Mouse (Mus musculus) MN1 (cell line): ENCODE results near the gene Maff.

Source experiments
- DNase-seq: peaks from one replicate; pipeline ENCODE4 v3.0.0-alpha.2; 2016; ENCODE audit warnings: low spot score

Maff gene

DNA sequence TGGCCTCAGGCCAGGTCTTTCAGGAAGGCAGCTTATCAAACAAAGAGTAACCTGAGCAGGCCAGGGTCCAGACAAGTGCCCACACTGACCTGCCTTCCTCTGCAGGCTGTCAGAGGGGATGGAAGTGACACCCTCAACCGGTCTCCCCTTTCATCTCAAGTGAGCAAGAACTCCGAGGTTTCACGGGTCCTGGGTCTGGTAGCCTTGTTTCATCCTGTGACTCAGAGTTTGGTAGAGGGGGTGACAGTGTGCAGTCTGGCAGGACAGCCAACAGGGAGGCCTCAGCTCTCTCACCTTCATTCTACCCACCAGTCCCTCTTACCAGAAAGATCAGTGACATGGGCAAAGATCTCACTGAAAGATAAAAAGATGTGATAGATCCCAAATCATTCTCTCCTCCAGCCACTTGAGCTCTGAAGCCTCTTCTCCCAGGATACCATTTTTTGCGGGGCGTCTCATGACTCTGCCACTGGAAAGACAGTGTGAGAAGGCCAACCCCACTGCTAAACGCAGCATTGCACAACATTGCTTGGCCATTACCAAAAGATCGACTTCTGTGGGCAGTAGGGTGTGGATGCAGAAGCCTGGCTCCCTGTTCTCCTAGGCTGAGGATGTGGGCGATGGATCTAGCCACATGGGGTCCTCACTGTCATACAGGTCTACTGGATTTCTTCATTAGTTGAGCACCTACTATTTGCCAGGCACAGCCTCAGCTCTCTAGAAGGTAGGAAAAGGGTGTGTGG, at the start of gene Maff:
TSS of gene Maff (plus strand) at position 571 of the 743 bp plus-strand sequence.
- peak; percentile 26 for DNase-seq

DNA sequence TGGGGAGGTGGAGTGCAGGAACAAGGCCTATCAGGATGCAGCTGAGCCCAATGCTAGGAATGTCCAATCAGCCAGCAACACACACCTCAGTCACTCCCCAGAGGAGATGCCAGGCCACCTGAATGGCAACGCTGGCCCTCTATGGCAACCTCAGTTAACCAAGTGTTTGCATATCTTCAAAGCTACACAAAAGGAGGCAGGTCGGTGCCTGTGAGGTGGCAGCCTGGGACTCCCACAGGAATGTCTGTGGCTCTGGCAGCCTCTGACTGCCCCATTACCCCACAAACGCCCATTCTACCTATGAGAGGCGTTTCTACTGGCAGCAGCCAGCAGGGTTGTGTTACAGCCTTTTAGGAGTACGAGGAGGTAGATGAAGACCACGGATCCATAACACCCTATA, 47.9 kb upstream of the Maff start:
- no peak for DNase-seq

DNA sequence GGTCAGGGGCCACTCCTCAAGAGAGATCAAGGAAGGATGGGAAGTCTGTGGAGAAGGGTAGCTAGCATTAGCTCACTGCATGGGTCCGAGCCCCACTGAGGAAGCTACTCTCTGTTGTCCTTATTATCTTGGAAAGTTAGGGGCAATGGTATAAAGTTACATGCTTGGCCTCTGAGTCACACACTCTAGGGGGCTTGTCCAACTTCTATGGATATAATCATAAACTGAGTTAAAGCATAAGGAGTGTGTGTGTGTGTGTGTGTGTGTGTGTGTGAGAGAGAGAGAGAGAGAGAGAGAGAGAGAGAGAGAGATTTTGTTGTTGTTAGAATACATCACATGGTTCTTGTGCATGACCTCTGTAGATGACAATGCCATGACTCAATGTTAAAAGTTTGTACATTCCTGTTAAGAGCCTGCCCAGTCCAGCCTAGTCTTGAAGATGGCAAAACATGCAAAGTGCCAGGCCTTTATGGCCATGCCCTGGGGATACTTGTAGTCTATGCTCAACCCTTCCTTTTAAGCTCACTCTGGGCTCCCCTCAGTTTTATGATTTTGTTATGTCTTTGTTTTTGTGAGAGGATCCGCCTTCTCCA, 46.8 kb upstream of the Maff start:
- DNase-seq, result no peak

DNA sequence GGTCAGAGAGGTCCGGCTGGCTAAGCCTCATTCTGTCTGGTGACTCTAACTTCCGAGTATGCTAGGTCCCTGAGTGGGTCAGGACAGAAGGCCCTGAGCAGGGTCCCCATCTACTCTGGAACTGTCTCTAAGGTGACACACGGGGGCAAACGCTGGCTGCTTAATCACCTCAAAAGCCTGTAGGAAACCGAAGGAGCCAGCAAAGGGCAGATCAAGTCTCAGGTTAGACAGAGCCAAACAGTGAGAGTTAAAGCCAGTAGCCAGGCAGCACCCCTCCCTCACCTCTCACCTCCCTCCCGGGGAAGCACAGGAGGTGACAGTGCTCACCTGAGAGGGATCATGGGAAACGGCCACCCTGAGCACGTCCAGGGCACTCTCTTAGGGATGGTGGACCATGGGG, 42.7 kb upstream of the Maff start:
- no peak for DNase-seq

DNA sequence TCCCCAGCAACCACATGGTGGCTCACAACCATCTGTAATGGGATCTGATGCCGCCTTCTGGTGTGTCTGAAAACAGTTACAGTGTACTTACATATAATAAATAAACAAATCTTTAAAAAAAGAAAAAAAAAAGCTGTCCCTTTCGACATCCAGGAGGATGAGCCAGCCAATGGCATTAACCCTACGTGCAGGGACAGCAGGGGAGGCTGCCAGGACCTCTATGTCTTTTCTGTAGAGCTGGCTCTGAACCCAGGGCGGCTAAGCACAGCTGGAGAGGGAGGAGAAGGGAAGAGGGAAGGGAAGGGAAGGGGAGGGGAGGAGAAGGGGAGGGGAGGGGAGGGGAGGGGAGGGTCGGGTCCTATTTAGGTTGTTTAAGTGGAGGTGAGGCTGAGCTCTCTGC, 41.6 kb upstream of the Maff start:
- DNase-seq, result no peak

DNA sequence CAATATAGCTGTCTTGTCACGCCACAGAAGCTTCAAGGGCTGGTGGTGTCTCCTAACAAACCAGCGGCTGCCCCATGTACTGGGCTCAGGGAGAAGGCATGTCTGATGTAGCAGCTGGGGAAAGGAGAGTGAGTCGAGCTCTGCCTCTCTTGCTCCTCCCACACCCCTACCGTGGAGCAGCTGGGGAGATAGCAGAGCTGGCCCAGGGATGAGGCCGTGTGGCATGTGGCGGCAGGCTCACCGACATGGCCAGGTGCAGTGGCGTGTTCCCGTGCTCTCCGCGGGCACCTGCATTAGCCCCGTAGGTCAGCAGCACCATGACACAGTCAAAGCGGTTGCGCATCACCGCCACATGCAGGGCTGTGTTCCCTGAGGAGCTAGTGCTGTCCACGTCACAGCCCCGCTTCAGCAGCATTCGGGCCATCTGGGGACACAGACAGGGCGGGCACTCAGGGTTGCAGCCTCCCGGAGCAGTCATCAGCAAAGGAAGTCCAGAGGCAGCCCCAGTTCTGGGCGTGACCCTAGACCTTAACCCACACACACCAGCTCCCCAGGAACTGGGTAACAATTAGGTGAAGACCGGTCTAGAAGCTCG, 40.3 kb upstream of the Maff start:
- DNase-seq, result no peak

DNA sequence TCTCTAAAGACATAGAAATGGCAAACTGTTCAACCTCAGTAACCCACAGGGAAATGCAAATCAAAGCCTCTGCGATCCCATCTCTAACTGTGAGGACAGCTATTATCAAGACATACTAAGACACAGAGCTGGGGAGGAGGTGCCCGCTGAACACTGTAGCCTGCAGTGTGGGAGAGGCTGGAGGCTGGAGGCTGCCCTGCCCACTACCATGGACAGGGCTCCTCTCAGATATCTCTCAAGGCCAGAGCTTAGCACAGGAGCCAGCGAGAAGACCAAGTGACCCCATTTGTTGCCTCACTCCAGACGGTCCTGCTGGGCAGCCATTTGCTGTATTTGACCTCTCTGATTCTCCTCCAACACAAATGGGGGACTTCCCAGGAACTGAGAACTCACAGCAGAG, 38.6 kb upstream of the Maff start:
- DNase-seq, result no peak

DNA sequence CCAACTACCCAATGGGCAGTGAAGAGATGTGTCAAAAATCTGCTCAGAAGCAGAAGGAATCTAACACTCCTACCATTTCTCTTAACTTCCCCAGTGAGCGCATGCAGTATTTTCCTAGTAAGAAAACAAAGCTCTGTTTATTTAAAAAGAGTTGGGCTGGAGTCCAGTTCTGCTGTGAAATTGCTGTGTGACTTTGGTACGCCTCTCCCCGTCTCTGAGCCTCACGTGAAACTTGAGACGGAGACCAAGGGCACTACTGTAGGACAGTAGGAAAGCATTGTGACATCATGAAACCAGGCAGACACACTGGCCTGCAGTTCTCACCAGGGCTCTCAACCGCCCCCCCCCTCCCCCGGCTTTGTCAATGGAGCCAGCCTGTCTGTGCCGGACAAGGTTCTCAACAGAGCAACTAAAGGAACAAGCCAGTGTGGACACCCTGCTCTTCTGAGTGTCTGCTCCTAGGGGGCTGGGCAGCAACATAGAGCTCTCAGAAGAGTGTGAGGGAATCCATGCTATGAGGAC, 32.5 kb upstream of the Maff start:
- DNase-seq, result no peak

DNA sequence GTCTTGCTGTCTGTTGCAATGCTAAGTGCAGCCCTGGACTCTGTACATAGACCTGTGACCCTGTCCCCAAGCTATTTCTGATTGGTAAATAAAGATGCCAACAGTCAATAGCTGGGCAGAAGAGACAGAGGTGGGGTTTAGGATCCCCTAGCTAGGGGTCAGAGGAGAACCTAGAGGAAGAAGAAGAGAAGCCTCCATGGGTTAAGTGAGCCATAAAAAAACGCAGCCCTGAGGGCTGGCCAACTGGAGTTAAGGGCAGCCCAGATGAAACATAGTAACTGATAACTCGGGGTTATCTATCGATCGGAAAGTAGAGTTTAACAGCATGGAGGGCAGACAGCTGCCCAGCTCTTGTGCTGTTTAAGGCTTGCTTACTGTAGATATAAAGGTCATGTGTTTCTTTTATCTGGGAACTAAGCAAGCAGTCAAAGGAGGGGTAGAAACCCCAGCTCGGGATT, 24.7 kb upstream of the Maff start:
- DNase-seq, result no peak

DNA sequence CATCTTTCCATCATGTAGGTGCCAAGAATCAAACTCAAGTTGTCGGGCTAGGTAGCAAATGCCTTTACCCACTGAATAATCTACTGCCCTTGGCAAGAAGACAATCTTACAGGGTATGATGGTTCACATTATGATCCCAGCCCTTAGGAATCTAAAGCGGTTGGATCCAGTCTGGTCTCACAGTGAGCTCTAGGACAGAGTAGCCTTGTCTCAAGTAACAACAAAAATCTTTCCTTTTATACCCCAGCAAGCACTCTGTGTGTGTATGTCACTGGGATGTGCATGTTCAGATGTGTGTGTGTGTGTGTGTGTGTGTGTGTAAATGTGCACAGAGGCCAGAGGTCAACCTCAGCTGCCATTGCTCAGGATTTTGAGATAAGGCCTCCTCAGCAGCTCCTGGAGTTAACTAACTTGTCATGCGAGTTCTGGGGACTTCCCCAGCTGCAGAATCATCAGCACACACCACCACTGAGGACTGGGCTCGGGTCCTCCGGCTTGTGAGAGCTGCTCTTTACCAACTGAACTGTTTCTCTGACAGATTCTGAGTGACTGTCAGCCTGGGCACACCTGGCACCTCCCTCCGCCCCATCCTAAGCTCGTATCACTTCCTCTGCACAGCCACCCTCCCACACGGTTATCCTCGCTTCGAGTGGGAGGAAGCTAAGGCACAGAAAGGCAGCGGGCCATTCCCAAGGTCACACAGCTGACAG, 24.0 kb upstream of the Maff start:
- no peak for DNase-seq

DNA sequence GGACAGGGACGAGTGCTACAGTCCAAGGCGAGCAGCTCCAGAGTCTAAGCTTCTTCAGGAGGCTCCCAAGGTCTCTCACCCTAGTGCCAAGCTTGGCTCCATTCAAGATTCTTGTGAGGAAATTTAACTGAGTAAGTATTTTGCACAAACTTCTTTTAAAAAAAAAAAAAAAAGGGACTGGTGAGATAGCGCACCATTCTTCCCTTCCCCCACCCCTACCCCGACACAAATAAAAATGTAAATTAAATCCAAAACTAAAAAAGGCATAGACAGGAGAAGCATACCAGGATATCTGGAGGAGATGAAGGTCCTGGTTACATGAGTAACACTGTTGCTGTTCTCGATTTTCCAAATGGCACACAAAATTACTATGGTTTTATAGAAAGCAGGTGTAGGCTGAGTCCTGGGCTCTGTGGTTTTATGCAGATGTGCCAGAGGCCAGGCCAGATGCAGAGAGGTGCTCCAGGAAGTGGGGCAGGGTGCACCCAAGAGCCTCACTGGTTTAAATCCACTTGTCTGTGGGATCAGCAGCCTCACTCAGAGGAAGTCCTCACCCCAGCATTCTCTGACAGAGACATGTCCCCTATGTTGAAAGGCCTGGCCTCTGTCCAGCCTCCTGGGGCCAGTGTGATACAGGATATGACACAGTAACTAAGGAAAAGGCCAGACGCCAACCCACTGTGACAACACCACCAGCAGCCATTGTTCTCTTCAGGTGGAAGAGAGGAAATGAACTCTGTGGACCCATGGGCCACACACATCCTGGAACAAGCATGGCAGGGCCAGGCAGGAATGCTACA, 23.2 kb upstream of the Maff start:
- no peak for DNase-seq

DNA sequence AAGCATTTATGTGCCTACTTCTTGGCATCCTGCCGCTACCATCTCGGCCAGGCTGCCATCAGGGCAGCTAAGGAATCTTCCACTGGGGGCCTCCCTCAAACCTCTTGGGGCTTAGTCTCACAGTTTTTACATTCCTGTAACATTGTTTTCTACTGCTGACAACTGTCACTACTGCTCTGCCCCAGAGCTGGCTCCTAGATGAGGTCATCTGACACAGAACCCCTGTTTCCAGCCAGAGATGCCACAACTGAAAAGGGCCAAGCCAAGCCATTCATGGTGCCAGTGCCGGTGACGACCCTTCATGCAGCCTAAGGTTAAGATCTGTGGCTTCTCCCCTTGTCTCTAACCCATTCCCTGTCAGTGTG, 22.6 kb upstream of the Maff start:
- DNase-seq, result no peak

DNA sequence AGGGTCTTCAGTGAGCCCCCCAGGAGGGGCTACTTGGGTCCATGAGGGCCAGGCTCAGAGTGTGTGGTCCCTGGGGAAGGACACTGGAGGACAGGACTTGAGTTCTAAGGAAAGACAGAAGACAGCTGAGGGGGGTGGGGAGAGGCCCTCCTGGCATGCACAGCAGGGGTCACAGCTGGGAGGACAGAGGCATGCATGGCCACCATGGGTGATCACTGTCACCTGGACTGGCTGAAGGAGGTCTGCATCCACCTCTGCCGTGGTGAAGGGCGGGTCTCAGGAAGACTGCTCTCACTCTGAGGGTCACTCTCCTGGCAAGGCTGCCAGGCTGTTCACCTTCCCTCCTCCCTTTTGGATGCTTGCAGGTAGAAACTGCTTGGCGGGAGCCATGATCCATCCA, 22.0 kb upstream of the Maff start:
- no peak for DNase-seq

DNA sequence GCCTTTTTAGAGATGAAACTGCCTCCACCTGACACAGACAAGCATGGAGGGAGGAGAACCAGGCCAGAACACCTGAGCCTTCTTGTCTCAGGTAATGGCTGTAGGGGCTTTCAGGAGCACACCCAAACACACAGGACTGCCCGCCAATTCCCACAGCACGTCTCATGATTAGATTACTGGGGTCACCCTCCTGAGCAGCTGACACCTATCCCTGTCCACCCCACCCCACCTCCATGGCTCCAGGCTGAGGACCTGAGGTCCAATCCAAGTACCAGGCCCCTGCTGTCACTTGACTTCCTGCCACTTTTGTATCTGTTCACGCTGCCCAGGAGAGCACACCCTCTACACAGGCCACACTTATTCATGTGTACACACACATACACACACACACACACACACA, 20.7 kb upstream of the Maff start:
- DNase-seq, result no peak

DNA sequence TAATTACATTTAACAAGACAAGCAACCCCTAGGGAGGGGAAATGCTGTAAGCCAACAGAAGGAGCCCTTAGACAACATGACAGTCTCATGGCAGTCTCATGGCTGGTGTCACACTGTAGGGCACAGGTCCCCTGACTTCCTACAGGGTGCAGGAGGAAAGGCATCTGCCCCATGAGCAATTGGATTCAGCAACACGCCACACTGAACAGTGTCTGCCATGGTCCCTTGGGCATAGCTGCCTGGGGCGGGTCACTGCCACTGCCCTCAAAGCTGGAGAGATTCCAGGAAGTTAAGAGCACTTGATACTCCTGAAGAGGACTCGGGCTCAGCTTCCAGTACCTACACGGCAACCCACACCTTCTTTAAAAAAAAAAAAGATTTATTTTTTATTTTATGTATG, 20.2 kb upstream of the Maff start:
- DNase-seq, result peak; percentile 70

DNA sequence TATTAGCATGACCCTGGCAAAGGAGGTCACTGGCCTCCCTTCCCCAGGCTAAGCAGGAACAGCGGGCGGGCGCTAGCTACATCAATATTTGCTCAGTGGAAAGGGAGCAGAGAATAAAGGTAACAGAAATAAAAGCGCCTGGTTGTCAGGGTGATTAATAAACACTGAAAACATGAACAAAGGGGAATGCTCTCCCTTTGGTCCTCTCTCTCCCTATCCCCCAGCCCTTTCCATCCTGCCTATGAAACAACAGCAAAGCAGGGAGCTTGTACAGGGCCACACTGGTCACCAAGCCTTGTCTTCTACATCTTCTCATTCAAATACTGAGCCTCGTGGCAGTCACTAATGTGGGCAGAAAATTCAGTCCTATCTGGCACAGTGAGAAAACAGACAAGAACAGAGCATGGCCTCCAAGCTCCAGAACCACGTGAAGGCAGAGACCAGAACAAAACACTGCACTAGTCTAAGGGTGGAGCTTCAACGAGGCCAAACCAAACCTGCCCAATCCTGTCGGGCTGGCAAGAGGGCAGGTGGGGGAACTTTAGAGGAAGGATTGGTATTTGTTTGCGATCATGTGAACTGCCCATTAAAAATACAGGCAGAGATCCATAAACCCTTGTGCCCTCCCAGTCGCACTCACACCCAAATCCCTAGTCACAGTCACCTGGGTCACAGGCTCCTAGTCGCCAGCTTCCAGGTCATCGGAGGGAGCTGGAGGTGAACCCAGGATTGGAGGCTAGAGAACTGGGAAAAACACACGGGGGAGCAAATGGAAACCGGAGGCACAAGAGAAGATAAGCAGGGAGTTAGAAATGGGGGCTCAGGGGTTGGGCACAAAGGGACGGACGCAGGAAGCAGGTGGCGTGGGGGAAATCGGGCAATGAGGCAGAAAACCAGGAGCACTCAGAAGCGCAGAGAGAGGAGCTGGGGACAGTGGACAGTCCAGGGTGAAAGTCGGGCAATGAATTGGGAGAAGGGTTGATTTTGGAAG, 19.2 kb upstream of the Maff start:
- peak; percentile 86 for DNase-seq

DNA sequence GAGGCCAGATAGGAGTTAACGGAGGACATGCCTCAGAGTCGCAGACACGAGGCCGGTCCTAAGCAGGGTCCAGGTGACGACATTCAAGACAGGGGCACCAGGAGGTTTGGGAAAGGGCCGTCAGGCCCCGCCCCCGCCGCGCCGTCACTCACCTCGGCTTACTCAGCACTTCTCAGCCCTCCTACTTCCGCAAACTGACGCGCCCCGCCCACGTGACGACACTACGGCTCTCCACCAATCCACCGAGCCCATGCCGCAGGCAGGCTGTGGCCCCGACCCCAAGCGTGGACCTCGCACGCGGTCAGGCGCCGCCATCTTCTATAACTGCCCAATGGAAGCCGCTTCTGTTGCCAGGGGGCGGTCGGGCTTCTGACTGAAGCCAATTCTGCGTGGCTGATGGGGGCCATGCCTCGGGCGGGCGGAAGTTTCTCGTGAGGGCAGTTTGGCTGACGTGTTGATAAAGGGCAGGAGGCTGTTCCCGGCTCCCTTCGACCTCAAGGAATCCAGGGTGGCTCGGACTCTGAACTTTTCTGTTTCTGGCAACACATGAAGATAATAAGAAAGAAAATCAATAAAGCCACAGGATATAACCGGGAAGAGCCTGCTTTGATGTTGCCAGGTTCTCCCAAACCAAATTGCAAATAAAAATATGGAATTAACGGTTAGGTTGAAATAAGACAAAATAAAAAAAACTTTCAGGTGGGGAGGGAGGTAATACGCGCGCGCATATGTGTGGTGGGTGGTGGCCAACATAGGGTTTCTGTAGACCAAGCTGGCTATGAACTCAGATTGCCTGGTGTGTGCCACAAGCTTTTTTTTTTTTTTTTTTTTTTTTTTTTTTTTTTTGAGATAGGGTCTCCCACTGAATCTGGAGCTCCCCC, 18.1 kb upstream of the Maff start, which contains the start of gene Pla2g6:
TSS of gene Pla2g6 (minus strand) at position 333 of the 881 bp plus-strand sequence.
- peak; percentile 100 for DNase-seq

DNA sequence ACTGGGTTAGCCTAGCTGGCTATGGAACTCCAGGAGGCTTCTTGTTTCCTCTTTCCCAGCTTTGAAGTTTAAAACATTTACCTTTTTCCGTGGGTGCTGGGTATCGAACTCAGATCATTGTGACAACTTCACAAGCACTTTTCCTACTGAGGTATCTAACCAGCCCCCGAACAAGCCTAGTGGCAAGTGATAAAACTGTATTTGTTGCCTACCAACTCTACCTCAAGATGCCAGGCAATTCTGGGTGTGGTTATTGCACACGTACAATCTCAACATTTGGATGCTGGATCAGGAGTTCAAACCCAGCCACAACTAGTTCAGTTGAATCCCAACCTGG, 17.5 kb upstream of the Maff start:
- peak; percentile 46 for DNase-seq

DNA sequence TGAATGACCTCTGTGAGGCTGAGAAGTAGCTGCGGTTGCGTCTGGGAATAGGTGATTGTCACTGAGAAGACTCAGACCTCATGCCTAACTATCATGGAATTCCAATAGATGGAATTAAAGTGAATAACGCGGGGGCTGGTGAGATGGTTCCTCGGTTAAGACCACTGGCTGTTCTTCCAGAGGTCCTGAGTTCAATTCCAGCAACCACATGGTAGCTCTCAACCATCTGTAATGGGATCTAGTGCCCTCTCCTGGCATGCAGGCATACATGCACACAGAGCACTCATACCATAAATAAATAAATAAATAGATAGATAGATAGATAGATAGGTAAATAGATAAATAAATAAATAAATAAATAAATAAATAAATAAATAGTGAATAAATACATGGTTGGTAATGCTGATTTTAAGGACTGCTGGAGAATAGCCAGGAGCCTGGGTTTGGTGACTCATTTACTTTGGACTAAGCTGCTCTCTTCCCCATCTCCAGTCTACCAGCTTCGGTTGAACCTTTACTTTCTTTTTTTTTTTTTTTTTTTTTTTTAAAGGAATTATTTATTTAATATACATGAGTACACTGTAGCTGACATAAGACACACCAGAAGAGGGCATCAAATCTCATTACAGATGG, 17.0 kb upstream of the Maff start:
- no peak for DNase-seq
